Mouse (Mus musculus) left cerebral cortex, postnatal 36 days (tissue): ENCODE results near the gene Lmx1a. TPM values are rescaled to one million over a fixed set of nuclear protein-coding genes. Genes with fewer than 3 reads are reported as not detected.

Experiments
- DNase-seq, 2 experiments: peaks; one replicate each; pipeline ENCODE4 v3.0.0; 2021 to 2022; ENCODE audit warnings: low spot score in 2 of 2, mixed read lengths in 1 of 2
- intact Hi-C: fragments of 180-260 bp; cut with DNase I; formaldehyde crosslinking; loops from one replicate; pipeline ENCODE4 v1.15.1; 2025
- total RNA-seq, 2 experiments: library from RNA; stranded (reverse); gene quantifications; 2 replicates each; pipeline ENCODE4 v1.2.3; 2021

Gene Lmx1a
- total RNA-seq, 2 experiments from 2014 or later: not detected

- intact Hi-C loops: loop anchor here (10.0 kb wide), 1 partner anchor 213 kb away; no protein-coding TSS in a partner anchor
- peak in 1 of 2 experiments; percentile 19 for DNase-seq
These were observed 3.1 kb downstream of the Lmx1a start for GRCm38 (mm10) chr1:167691911-167692682.

- intact Hi-C loops: loop anchor here (10.0 kb wide), 1 partner anchor 212 kb away; no protein-coding TSS in a partner anchor
- no peak for DNase-seq
These were observed 3.6 kb downstream of the Lmx1a start for GRCm38 (mm10) chr1:167692683-167693045.

GRCm38 (mm10) chr1:167693499-167694240, 4.6 kb downstream of the Lmx1a start:
- intact Hi-C loops: loop anchor here (10.0 kb wide), 1 partner anchor 211 kb away; no protein-coding TSS in a partner anchor
- DNase-seq: no peak

DNA sequence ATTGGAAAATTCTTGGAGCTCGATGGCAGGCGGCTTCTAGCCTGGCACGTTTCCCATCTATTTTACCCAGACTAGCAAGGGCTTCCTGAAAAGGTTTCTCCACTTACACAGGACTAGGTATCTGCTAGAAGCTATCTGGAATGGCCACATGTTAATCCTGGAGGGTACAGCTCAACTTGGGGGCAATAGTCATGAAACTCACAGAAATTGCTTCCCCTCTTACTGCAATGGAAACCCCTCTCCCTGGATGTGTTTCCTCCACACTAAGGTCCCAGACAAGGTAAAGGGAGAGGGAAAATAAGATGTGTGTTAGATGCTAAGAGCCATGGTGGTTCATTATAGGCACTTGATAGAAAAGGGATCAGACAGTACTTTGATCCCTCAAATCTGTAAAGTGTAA, 5.7 kb downstream of the Lmx1a start:
- no peak for DNase-seq
- intact Hi-C loops: loop anchor here (10.0 kb wide), 1 partner anchor 210 kb away; no protein-coding TSS in a partner anchor

DNA sequence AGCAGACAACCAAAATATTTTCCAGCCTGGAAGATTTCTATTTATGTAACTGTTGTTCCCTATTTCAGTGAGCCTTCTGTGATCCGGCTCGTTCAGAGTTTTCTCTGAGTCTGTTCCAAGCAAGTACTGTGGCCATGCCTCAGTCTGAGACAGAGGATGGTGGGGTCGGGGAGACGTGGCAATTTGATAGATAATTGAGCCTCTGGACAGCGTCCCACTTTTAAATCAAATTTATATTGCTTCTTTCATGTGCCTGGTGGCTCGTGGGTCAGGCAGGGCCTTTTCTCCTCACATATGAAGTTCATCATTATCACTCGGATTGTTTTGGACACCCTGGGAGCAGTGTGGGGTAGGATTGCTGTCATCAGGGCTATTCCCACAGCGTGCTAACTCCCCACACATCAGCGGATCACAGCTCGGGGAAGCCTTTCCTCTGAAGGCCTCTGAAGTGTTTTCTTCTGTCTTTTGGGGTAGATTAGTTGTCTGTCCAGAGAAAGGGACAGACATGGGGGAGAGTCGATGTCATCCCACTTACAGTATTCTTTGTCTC, 6.9 kb downstream of the Lmx1a start:
- no peak for DNase-seq
- intact Hi-C loops: loop anchor here (10.0 kb wide), 1 partner anchor 209 kb away; no protein-coding TSS in a partner anchor

DNA sequence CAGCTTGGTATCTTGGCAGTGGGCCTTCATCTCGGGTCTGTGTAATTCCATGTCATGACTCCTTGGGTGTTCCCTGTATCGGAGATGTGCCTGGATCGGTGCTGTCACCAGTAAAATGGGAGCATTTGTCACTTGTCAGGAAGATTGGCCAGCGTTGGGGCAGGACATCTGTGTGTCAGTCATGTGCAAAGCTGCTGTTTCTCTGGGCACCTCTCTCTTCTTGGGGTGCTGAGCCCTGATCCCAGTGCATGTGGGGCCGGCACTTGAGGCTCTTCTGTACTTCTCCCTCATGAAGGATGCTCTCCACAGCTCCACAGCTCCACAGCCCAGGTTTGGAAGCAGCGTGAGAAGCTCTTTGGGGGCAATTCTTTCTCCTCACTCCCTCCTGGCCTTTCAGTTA, 10.7 kb downstream of the Lmx1a start:
- intact Hi-C loops: loop anchor here (10.0 kb wide), 1 partner anchor 205 kb away; no protein-coding TSS in a partner anchor

DNA sequence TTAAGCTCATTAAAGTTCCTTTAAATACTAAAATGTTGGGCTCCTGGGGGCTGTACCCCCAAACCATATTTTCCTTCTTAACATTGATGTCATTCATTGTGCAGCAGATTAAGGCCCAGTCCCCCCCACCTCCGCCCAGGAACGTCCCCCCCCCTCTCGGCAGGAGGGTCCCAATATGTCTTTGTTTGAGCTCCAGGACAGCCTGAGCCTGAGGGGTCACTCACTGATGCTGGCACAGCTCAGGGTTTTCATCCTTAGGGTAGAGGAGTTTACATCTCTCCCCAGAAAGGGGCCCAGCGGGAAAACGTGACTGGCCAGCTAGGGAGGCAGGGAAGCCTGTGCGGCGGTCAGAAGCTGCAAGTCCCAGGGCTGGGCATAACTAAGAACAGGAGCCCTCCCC, 11.2 kb downstream of the Lmx1a start:
- no peak for DNase-seq
- intact Hi-C loops: no loop called here

More for the DNA sequence above, 10.7 kb downstream of the Lmx1a start:
- no peak for DNase-seq

DNA sequence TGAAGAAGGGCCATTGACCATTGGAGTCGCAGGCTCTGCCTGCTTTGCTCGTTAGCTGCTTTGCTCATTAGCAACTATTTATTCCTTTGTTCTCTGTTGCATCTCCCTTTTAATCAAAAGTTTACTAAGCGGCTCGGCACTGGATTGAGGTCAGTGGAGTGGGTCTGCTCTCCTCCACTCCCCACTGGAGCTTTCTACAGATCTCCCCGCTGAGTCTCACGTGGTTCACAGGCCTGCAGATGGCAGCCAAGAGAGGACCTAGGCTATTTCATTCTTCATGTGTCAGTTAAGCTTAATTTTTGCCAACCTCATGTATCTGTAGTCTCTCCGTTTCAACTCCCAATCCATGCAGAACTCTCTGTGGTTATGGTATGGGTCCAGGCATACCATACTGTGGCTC, 16.5 kb downstream of the Lmx1a start:
- DNase-seq: no peak
- intact Hi-C loops: no loop called here

DNA sequence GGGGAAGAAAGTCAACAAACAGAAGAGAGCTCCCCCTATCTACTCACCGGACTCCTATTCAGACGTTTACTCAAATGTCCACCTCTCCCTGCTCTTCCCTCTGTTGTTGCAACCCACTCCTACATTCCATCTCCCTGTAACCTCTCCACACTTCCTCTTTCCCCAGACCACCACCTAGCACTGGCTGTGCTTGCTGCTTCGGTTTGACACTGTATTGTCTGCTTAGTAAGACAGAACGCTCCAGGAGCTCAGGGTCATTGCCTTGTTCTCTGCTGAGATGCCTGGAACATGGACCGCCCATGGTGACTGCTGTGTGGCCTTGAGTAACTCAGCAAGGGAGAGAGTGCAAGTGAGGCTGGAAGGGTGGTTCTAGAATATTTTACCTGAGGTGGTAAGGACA, 19.7 kb downstream of the Lmx1a start:
- intact Hi-C loops: no loop called here
- no peak for DNase-seq

DNA sequence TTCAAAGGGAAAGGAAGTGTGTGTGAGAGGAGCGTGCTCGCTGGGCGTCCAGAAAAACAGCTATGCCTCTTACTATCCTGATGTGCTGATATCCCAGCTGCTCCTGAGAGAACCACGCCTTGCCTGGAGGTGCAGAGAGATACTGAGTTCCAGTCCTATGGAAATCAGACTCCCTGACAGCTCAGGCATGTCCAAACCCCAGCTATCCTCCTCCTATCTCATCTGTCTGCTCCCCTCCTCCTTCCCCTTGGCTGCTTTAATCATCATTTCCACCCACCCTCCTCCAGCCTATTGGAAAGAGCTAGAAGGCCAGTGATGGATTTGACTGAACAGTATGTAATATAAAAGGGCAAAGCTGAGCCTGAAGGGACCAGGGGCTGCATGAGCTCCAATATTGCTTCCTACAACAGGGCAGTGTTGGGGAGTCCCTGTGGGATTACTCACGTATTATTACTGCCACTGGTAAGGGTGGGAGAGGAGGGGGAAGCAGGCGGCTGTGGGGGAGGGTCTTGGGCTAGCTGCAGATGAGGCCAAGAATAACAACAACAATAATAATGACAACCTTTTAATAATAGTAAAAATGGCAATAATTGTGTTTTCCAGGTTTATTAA, 26.8 kb downstream of the Lmx1a start:
- no peak for DNase-seq
- intact Hi-C loops: no loop called here

DNA sequence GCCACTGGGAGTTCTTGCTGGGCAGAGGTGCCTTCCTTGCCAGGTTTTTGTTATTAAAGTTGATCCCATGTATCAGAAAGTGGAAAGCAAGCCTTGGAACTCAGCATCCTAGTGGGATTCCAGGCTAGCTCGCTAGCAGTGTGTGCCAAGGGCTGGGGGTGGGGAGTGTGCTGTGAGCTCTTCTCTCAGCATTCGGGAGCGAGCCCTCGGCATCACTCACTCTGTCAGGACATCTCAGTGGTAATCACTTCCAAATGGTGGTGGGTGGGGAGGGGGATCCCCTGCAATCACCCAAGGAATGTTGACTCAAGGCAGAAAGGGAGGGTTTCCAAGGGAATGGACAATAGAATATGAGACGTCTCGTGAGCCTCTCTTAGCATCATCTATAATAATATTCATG, 45.4 kb downstream of the Lmx1a start:
- intact Hi-C loops: no loop called here
- no peak for DNase-seq

GRCm38 (mm10) chr1:167736793-167737192, 47.8 kb downstream of the Lmx1a start:
- intact Hi-C loops: no loop called here
- DNase-seq: peak; percentile 13 to 16

DNA sequence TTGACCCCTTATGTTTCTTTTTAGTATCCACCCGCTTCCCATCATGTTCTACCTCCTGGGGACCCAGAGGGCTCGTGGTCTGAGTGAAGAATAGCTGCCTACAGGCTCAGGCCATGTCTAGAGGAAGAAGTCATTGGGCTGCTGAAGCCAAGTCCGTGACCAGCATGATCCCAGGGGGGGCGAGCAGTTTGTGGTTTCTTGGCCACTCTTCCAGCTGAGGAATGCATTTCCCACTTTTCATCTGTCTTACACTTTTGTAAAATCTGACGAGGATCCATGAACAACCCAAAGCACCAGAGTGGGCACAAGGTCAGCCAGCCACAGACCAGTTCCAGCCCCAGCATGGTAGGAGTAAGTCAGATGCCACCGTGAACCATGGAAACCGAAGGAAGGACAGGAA, 50.2 kb downstream of the Lmx1a start:
- no peak for DNase-seq
- intact Hi-C loops: no loop called here

DNA sequence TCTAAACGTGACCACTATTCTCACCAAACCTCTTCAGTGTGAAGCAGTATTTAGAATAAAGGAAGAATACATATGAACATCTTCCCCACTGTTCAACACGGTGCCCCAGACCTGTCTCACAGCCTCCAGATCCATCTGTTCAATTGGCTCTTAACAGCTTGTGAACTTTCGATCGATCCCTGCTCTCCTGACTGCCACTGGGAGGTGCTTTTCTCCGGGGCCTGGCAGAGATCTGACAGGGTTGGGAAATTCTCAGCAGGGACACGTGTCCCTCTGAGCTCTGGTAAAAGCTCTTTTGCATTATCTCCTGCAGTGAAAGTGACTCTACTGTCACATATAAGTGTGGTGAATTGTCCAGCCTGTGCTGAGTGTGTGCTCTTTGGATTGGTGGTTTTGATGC, 57.6 kb downstream of the Lmx1a start:
- intact Hi-C loops: no loop called here
- no peak for DNase-seq

- intact Hi-C loops: no loop called here
These were observed 63.6 kb downstream of the Lmx1a start for GRCm38 (mm10) chr1:167752661-167753060.

DNA sequence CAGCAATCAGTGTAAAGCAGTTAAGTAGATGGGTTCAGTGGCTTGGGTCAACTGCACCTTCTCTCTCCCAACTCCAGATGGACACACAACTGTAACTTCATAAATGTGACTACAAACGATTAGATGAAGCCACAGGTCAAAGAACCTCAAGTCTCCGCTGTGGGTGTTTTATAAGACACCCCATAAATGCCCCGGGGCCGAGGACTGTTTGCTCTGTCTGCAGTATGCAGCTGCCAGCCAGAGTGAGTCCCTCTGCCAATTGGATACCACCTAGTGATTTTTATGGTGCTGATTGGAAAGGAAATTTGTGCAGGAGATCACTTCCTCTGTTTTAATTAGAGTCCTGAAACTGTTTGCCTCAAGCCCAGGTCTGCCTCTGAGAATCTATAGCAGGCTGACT, 65.0 kb downstream of the Lmx1a start:
- no peak for DNase-seq
- intact Hi-C loops: no loop called here

More at GRCm38 (mm10) chr1:167752661-167753060, 63.6 kb downstream of the Lmx1a start:
- DNase-seq: no peak

DNA sequence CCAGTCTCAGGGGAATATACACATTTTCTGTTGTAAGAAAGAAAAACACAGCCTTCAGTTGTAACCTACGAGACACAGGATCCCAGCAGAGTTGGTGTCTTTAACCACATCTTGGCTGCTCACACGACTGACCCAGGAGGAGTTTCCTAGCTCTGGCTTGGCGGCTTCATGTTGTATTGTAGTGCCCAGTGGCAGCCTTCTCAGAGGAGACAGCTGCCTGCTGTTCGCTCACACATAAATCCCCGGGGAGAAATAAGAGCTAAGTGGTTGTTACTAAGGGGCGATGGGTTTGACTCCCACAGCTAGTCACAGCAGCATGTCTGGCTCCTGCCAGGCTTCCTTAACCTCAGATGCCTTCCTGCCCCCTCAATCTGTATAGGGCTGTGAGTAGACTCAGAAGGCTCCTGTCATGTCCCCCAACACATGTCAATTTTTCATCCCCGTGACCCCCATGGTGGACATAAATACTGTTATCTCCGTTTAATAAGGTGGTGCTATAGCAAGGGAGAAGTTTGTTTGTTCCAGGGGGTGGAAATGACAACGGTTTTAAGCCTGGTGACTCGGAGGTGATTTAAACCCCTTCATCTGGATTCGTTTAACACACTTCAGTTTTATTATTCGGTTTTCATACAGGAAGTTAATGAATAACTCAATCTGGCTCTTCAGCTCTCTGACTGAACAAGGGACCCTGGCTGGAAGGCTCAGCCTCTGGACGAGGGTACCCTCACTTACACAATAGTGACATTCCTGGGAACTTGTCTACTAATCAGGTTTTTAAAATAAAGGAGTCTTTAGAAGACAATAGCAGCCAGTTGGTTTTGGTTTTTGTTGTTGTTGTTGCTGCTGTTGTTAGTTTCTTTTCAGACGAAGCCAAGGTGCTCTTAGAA, 65.8 kb downstream of the Lmx1a start:
- intact Hi-C loops: no loop called here

DNA sequence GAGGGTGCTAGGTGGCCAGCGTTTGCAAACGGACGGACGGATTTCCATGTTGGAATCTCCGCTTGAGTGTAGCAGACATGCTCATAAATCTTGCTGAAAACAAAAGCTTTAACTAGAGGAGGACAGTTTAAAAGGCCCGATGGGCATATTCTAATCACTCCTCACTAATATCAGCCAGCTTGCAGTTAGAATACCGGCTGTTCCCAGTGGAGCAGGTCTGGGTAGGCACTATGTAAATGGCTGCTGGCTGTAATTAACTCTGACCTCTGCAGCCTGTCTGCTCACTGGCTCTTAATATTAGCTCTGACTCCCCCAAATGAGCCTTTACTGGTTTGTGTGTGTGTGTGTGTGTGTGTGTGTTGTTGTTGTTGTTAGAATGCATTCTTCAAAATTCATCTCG, 69.2 kb downstream of the Lmx1a start:
- intact Hi-C loops: no loop called here

More for the DNA sequence above, 65.8 kb downstream of the Lmx1a start:
- DNase-seq: no peak

GRCm38 (mm10) chr1:167760307-167760706, 71.3 kb downstream of the Lmx1a start:
- intact Hi-C loops: no loop called here
- no peak for DNase-seq

More for the DNA sequence above, 69.2 kb downstream of the Lmx1a start:
- no peak for DNase-seq
